Mouse (Mus musculus) megakaryocyte, embryonic 14.5 days (primary cell): Measurements from ENCODE around the gene Olfr641.

Experiments
- FLI1 ChIP-seq: IDR thresholded peaks from 2 replicates; pipeline ENCODE4 v1.6.1; 2012; ENCODE audit warnings: low read length, inconsistent platforms, mixed read lengths
- GATA1 ChIP-seq: IDR thresholded peaks from 3 replicates; pipeline ENCODE4 v1.6.1; 2012; ENCODE audit warnings: mixed read lengths, low read length, inconsistent platforms, borderline replicate concordance

DNA sequence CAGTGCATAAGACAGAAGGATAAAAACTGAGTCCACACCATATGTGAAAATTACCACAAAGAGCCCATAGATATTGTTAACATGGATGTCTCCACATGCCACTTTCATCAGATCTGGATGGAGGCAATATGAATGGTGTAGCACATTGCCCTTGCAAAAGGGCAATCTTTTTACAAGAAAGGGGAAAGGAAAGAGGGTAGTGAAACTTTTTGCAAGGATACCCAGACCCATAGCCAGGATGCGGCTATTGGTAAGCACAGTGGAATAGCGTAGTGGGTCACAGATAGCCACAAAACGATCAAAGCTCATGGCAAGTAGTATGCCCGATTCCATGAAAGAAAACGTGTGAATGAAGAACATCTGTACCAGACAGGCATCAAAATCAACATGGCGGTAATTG is 13.6 kb upstream of the Olfr641 start:
- TF ChIP-seq GATA1 (no peak), FLI1 (no peak)
